Mouse (Mus musculus) megakaryocyte progenitor cell, adult 5-6 weeks (primary cell): ENCODE data around the gene Katnal1. TPM values are rescaled to one million over a fixed set of nuclear protein-coding genes. Genes with fewer than 3 reads are reported as not detected.

ENCODE experiments used
- total RNA-seq, 2 experiments: library from RNA; stranded (forward) in 1 of 2; stranded (reverse) in 1 of 2; fragments of 157-497, 149-512 nt in 1 of 2; fragments of 200-1000 nt in 1 of 2; gene quantifications; 2 replicates each; pipeline versions ENCODE4 v1.2.3 to v1.2.4; 2015 to 2017

Gene Katnal1
- total RNA-seq, 2 experiments from 2014 or later = 5.6 to 9.0 TPM

Other genes starting within 250 kb of the Katnal1 start
- not detected in 2 replicates for gene Gm42791, start 65.8 kb upstream of the Katnal1 start, total RNA-seq (2015)
- gene Gm42791, start 65.8 kb upstream of the Katnal1 start, total RNA-seq (2017) = not detected in 2 replicates